Mouse (Mus musculus) testis, adult 2 months (tissue): ENCODE data around the gene Mindy3. TPM values are rescaled to one million over a fixed set of nuclear protein-coding genes. Genes with fewer than 3 reads are reported as not detected.

Experiments
- H3K27ac ChIP-seq: fragments of 200-500 bp; 2 replicates; pipeline ENCODE4 v1.5.1; 2012; ENCODE audit warnings: low read depth, low read length; ENCODE audit not compliant: control insufficient read depth, insufficient read depth
- H3K27me3 ChIP-seq: fragments of 200-500 bp; 2 replicates; pipeline ENCODE4 v1.6.1; 2012; ENCODE audit warnings: mild to moderate bottlenecking, low read length, moderate library complexity; ENCODE audit not compliant: control insufficient read depth, insufficient read depth
- H3K36me3 ChIP-seq: fragments of 200-500 bp; 2 replicates; pipeline ENCODE4 v1.6.1; 2012; ENCODE audit warnings: mild to moderate bottlenecking, low read length; ENCODE audit not compliant: control insufficient read depth, insufficient read depth
- H3K4me1 ChIP-seq: fragments of 200-500 bp; 2 replicates; pipeline ENCODE4 v1.6.1; 2012; ENCODE audit warnings: low read length; ENCODE audit not compliant: control insufficient read depth, insufficient read depth
- H3K4me3 ChIP-seq: fragments of 200-500 bp; 2 replicates; pipeline ENCODE4 v1.5.1; 2012; ENCODE audit warnings: low read depth, mild to moderate bottlenecking, low read length, moderate library complexity, mixed read lengths; ENCODE audit not compliant: control insufficient read depth
- CTCF ChIP-seq: fragments of 200-500 bp; IDR thresholded peaks from 2 replicates; pipeline ENCODE4 v1.5.1; 2012; ENCODE audit warnings: low read depth, mild to moderate bottlenecking, inconsistent platforms, low read length, moderate library complexity; ENCODE audit not compliant: control insufficient read depth, insufficient read depth, insufficient replicate concordance
- POLR2A ChIP-seq: fragments of 200-500 bp; IDR thresholded peaks from 2 replicates; pipeline ENCODE4 v1.6.1; 2012; ENCODE audit warnings: low read depth, mild to moderate bottlenecking, inconsistent platforms, low read length, moderate library complexity; ENCODE audit not compliant: control insufficient read depth
- polyA plus RNA-seq: library from polyadenylated mRNA; depleted of rRNA; stranded (reverse); fragments of >200 nt; gene quantifications from 2 replicates; pipeline ENCODE4 v1.2.3, GENCODE M21; 2012; rRNA removed

The Mindy3 gene
- polyA plus RNA-seq, 1 experiment = 29.0 TPM

- Histone ChIP-seq H3K27ac (no peak overlapping the region), H3K4me1 (peaks cover 5% of the 10 kb centered on the region), H3K27me3 (no peaks in the 10 kb centered on the region; the same call in 1 of the 2 replicates), H3K4me3 (no peak overlapping the region), H3K36me3 (no peaks in the 10 kb centered on the region)
- no peak for TF ChIP-seq POLR2A
- no peak for TF ChIP-seq CTCF
Observed at GRCm38 (mm10) chr2:12297287-12297686, 122.0 kb downstream of the Mindy3 start.

Other genes with a start within 250 kb of the Mindy3 start
- 0.70 and 1.0 TPM in 2 replicates for gene Itga8, start 117.5 kb downstream of the Mindy3 start, polyA plus RNA-seq